Mouse (Mus musculus) CH12.LX (cell line): Measurements from ENCODE around the gene Lpin1. TPM values are rescaled to one million over a fixed set of nuclear protein-coding genes. Genes with fewer than 3 reads are reported as not detected.

Experiments
- DNase-seq: peaks from one replicate; pipeline ENCODE4 v3.0.0-alpha.2; 2013; ENCODE audit errors: extremely low read depth
- H3K27ac ChIP-seq: 2 replicates; pipeline ENCODE4 v1.5.1; 2012; ENCODE audit warnings: low read depth, mild to moderate bottlenecking, control low read depth, moderate library complexity; ENCODE audit not compliant: insufficient read depth
- H3K27me3 ChIP-seq: replicated peaks from 2 replicates; pipeline ENCODE3; 2012; ENCODE audit warnings: inconsistent platforms
- H3K36me3 ChIP-seq, 2 experiments: replicated peaks in 1 of 2; 2 replicates each; pipeline versions ENCODE3 to v1.6.1; 2012; ENCODE audit warnings: inconsistent platforms in 1 of 2, low read length in 1 of 2, mild to moderate bottlenecking in 1 of 2, mixed read lengths in 1 of 2, moderate library complexity in 1 of 2; ENCODE audit not compliant: control insufficient read depth in 1 of 2, insufficient read depth in 1 of 2
- H3K4me1 ChIP-seq, 2 experiments: 2 replicates each; pipeline ENCODE4 v1.6.1; 2012; ENCODE audit warnings: inconsistent platforms in 1 of 2, moderate library complexity in 1 of 2; ENCODE audit not compliant: insufficient read depth in 2 of 2, control insufficient read depth in 1 of 2
- H3K4me2 ChIP-seq: 2 replicates; pipeline ENCODE4 v1.6.1; 2012; ENCODE audit warnings: low read depth, mild to moderate bottlenecking, control low read depth; ENCODE audit not compliant: poor library complexity, insufficient read depth, severe bottlenecking
- H3K4me3 ChIP-seq, 3 experiments: fragments of 150-350 bp in 1 of 3; sonication (generic) in 1 of 3; replicated peaks in 1 of 3; 2 replicates each; pipeline versions ENCODE3 to v1.5.1; 2011 to 2012; ENCODE audit warnings: low read depth in 2 of 3, low read length in 2 of 3, mild to moderate bottlenecking in 2 of 3, moderate library complexity in 2 of 3, control low read depth in 1 of 3, improper control_type of control experiment in 1 of 3, inconsistent platforms in 1 of 3, mixed read lengths in 1 of 3; ENCODE audit not compliant: poor library complexity in 1 of 3
- H3K79me2 ChIP-seq: replicated peaks from 2 replicates; pipeline ENCODE4 v1.6.1; 2012; ENCODE audit warnings: mild to moderate bottlenecking, moderate library complexity; ENCODE audit not compliant: control insufficient read depth, poor library complexity, insufficient read depth, severe bottlenecking; ENCODE audit errors: extremely low read depth
- H3K9ac ChIP-seq: 2 replicates; pipeline ENCODE4 v1.6.1; 2012; ENCODE audit warnings: low read depth, mild to moderate bottlenecking, control low read depth, moderate library complexity; ENCODE audit not compliant: insufficient read depth
- H3K9me3 ChIP-seq: replicated peaks from 2 replicates; pipeline ENCODE3; 2012; ENCODE audit warnings: low read length, inconsistent platforms, mixed read lengths
- CHD2 ChIP-seq: IDR thresholded peaks from 2 replicates; pipeline ENCODE4 v1.6.1; 2011; ENCODE audit warnings: low read length, improper control_type of control experiment
- CTCF ChIP-seq, 2 experiments: IDR thresholded peaks in 1 of 2; conservative IDR thresholded peaks in 1 of 2; 2 replicates each; pipeline ENCODE4 v1.5.1; 2011 to 2012; ENCODE audit warnings: low read depth in 2 of 2, low read length in 2 of 2, improper control_type of control experiment in 1 of 2, inconsistent platforms in 1 of 2, mild to moderate bottlenecking in 1 of 2, moderate library complexity in 1 of 2
- E2F4 ChIP-seq: IDR thresholded peaks from 2 replicates; pipeline ENCODE4 v1.6.1; 2011; ENCODE audit warnings: low read depth, low read length, improper control_type of control experiment; ENCODE audit not compliant: insufficient replicate concordance
- EP300 ChIP-seq: IDR thresholded peaks from 2 replicates; pipeline ENCODE4 v1.6.1; 2011; ENCODE audit warnings: low read length, improper control_type of control experiment
- ETS1 ChIP-seq: conservative IDR thresholded peaks from 2 replicates; pipeline ENCODE4 v1.6.1; 2012; ENCODE audit warnings: low read depth, mild to moderate bottlenecking, inconsistent platforms, low read length, improper control_type of control experiment, moderate library complexity
- GABPA ChIP-seq: IDR thresholded peaks from 2 replicates; pipeline ENCODE4 v1.6.1; 2012; ENCODE audit warnings: low read depth, low read length, improper control_type of control experiment, inconsistent platforms; ENCODE audit not compliant: insufficient replicate concordance
- IRF4 ChIP-seq: IDR thresholded peaks from 2 replicates; pipeline ENCODE4 v1.6.1; 2014; ENCODE audit warnings: low read depth, mild to moderate bottlenecking, inconsistent platforms, low read length, improper control_type of control experiment
- KAT2A ChIP-seq: IDR thresholded peaks from 2 replicates; pipeline ENCODE4 v1.6.1; 2012; ENCODE audit warnings: low read length, improper control_type of control experiment, inconsistent platforms; ENCODE audit not compliant: insufficient replicate concordance
- MAZ ChIP-seq: IDR thresholded peaks from 2 replicates; pipeline ENCODE4 v1.6.1; 2012; ENCODE audit warnings: low read depth, mild to moderate bottlenecking, inconsistent platforms, low read length, improper control_type of control experiment, moderate library complexity
- MEF2A ChIP-seq: IDR thresholded peaks from 2 replicates; pipeline ENCODE4 v1.6.1; 2014; ENCODE audit warnings: low read depth, mild to moderate bottlenecking, inconsistent platforms, low read length, improper control_type of control experiment, borderline replicate concordance
- MXI1 ChIP-seq: IDR thresholded peaks from 2 replicates; pipeline ENCODE4 v1.6.1; 2011; ENCODE audit warnings: mild to moderate bottlenecking, low read depth, low read length, improper control_type of control experiment
- NELFE ChIP-seq: IDR thresholded peaks from 2 replicates; pipeline ENCODE4 v1.6.1; 2011; ENCODE audit warnings: low read depth, low read length, improper control_type of control experiment
- NRF1 ChIP-seq: IDR thresholded peaks from 2 replicates; pipeline ENCODE4 v1.6.1; 2014; ENCODE audit warnings: low read depth, mild to moderate bottlenecking, inconsistent platforms, low read length, improper control_type of control experiment, moderate library complexity
- POLR2A ChIP-seq: IDR thresholded peaks from 2 replicates; pipeline ENCODE4 v1.6.1; 2011; ENCODE audit warnings: low read depth, mild to moderate bottlenecking, improper control_type of control experiment, low read length
- SIN3A ChIP-seq: IDR thresholded peaks from 2 replicates; pipeline ENCODE4 v1.6.1; 2012; ENCODE audit warnings: low read length, improper control_type of control experiment, inconsistent platforms
- SMC3 ChIP-seq: IDR thresholded peaks from 2 replicates; pipeline ENCODE4 v1.6.1; 2011; ENCODE audit warnings: low read depth, low read length, improper control_type of control experiment
- TCF12 ChIP-seq: IDR thresholded peaks from 2 replicates; pipeline ENCODE4 v1.6.1; 2014; ENCODE audit warnings: low read depth, mild to moderate bottlenecking, inconsistent platforms, low read length, improper control_type of control experiment
- UBTF ChIP-seq: IDR thresholded peaks from 2 replicates; pipeline ENCODE4 v1.6.1; 2012; ENCODE audit warnings: low read depth, mild to moderate bottlenecking, inconsistent platforms, low read length, improper control_type of control experiment, moderate library complexity
- USF1 ChIP-seq: IDR thresholded peaks from 2 replicates; pipeline ENCODE4 v1.6.1; 2014; ENCODE audit warnings: low read depth, mild to moderate bottlenecking, inconsistent platforms, low read length, improper control_type of control experiment
- USF2 ChIP-seq: conservative IDR thresholded peaks from 2 replicates; pipeline ENCODE4 v1.6.1; 2011; ENCODE audit warnings: low read depth, low read length, improper control_type of control experiment
- ZKSCAN1 ChIP-seq: IDR thresholded peaks from 2 replicates; pipeline ENCODE4 v1.6.1; 2012; ENCODE audit warnings: low read depth, inconsistent platforms, low read length, improper control_type of control experiment, borderline replicate concordance
- ZMIZ1 ChIP-seq: IDR thresholded peaks from 2 replicates; pipeline ENCODE4 v1.6.1; 2012; ENCODE audit warnings: low read depth, mild to moderate bottlenecking, inconsistent platforms, low read length, improper control_type of control experiment
- dilution Hi-C: fragments of 300-500 bp; cut with MboI; formaldehyde crosslinking; loops from 2 replicates; pipeline ENCODE4 v1.14.3; 2020; ENCODE audit warnings: low sequenced_read_pairs; ENCODE audit not compliant: extremely low pct_unique_long_range_greater_than_20kb, extremely low pct_ligation_motif_present
- in situ Hi-C: fragments of 300-500 bp; cut with MboI; formaldehyde crosslinking; loops from 3 replicates; pipeline ENCODE4 v1.14.3; 2019; ENCODE audit warnings: low sequenced_read_pairs, low pct_ligation_motif_present, low pct_unique_long_range_greater_than_20kb, mixed read lengths
- polyA plus RNA-seq: library from polyadenylated mRNA; unstranded; fragments of >175 nt; gene quantifications from 2 replicates; pipeline ENCODE4 v1.2.1, GENCODE M21; 2012; ENCODE audit warnings: low read depth; ENCODE audit not compliant: insufficient read length
- total RNA-seq, 2 experiments: library from RNA; depleted of rRNA; stranded (reverse); fragments of 300-350 nt in 1 of 2; fragments of >200 nt in 1 of 2; gene quantifications; 2 replicates each; pipeline ENCODE4 v1.2.3; 2012 to 2014

Gene Lpin1
- total and polyA plus RNA-seq, 3 experiments: 6.1 to 7.5 (median 6.7) TPM

DNA sequence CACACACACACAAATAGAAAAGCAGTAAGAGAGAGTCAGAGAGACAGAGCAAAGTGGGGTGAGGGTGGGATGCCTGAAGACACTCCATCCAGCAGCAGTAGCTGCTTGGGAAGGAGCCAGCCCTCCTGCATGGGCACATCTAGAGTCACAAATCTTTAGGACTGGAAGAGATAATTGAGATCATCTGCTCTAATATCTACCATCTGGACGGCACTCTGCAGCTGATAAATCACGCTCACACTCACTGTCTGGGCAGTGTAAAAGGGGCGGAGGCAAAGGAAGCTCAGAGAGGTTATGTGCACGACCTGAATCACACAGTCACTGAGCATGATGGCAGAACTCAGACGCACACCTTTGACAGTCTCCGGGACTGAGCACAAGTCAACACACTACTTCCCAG, 118.1 kb downstream of the Lpin1 start:
- in situ Hi-C loops: no loop called here

GRCm38 (mm10) chr12:16488899-16489298, 121.9 kb downstream of the Lpin1 start:
- dilution Hi-C loops (no loop called here), in situ Hi-C loops (no loop called here)
- H3K27me3 ChIP-seq: no peaks in the 10 kb centered on the region
- peaks cover 0 to 13% of the 10 kb centered on the region in 2 experiments; a peak in 2 of 4 replicates for H3K4me1 ChIP-seq
- no peak overlapping the region for H3K4me2 ChIP-seq
- H3K79me2 ChIP-seq: no peaks in the 10 kb centered on the region
- H3K9ac ChIP-seq: no peak overlapping the region
- no peak for DNase-seq
- no peaks in the 10 kb centered on the region for H3K36me3 ChIP-seq
- H3K4me3 ChIP-seq: no peak overlapping the region
- no peak overlapping the region for H3K27ac ChIP-seq
- no peaks in the 10 kb centered on the region for H3K9me3 ChIP-seq
- TF ChIP-seq ETS1 (no peak), GABPA (no peak), UBTF (no peak), EP300 (no peak), ZMIZ1 (no peak), SMC3 (no peak), MEF2A (no peak), USF2 (no peak), NELFE (no peak), SIN3A (no peak), TCF12 (no peak), E2F4 (no peak), USF1 (no peak)

More for the DNA sequence above, 118.1 kb downstream of the Lpin1 start:
- Histone ChIP-seq H3K79me2 (no peaks in the 10 kb centered on the region), H3K9ac (no peak overlapping the region), H3K4me2 (no peak overlapping the region), H3K27me3 (no peaks in the 10 kb centered on the region), H3K9me3 (no peaks in the 10 kb centered on the region), H3K4me3 (no peak overlapping the region), H3K4me1 (peaks cover 0 to 5% of the 10 kb centered on the region in 2 experiments; a peak in 2 of 4 replicates), H3K36me3 (no peaks in the 10 kb centered on the region), H3K27ac (no peak overlapping the region)
- TF ChIP-seq TCF12 (no peak), NELFE (no peak), CHD2 (no peak), UBTF (no peak), USF1 (no peak), GABPA (no peak), POLR2A (no peak), IRF4 (no peak), MXI1 (no peak), NRF1 (no peak), ZKSCAN1 (no peak), EP300 (no peak), MAZ (no peak), KAT2A (no peak), CTCF (conservative IDR thresholded peaks at IDR 0.05 in 1 of 2, IDR thresholded peaks at IDR 0.05 in 1 of 2; ENCODE audit: low read depth in 2 of 2, low read length in 2 of 2) (no peak)
- no peak for DNase-seq
- dilution Hi-C loops: no loop called here
